Mouse (Mus musculus): ENCODE measurements around the gene Hectd4.

DNA sequence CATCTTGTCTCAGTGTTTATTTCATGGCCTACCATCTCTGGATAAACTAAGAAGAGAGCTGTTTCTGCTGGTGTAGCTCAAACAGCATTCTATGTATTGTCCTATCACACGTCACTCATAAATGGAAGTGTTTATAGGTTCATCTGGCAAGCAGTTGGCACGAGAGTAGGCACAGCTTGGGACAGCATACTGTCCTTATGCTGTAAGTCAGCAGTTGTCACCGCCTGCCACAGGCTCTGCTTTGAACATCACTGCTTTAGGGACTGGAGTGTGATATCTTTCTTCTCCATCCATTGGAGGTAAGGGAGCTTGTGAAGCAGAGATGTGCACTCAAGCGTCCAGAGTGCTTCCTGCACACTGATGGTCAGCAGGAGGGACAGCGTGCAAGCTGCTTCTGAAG, 19.8 kb downstream of the Hectd4 start:
- TF ChIP-seq POLR2A (IDR thresholded peaks at IDR 0.05; ENCODE audit: low read depth, low read length) (no peak), CTCF (IDR thresholded peaks at IDR 0.05; ENCODE audit: extremely low read depth, insufficient read length, insufficient replicate concordance, low read depth, low read length) (no peak)

Measured in small intestine, adult 2 months (tissue).